Mouse (Mus musculus) gastrocnemius, postnatal 36 days (tissue): ENCODE results near the gene Kctd10. TPM values are rescaled to one million over a fixed set of nuclear protein-coding genes. Genes with fewer than 3 reads are reported as not detected.
A peak's percentile ranks its signal among the peaks of the same experiment; 100 is the strongest.

Source experiments
- DNase-seq, 2 experiments: peaks; one replicate each; pipeline ENCODE4 v3.0.0; 2022
- intact Hi-C: fragments of 180-260 bp; cut with DNase I; formaldehyde crosslinking; loops from one replicate; pipeline ENCODE4 v1.15.1; 2025
- long read RNA-seq, 2 experiments: library from polyadenylated mRNA; stranded (forward); transcript quantifications; one replicate each; pipeline ENCODE4 v2.0.0; 2021
- total RNA-seq, 2 experiments: library from RNA; stranded (reverse); gene quantifications; 2 replicates each; pipeline ENCODE4 v1.2.3; 2021

The Kctd10 gene
- total RNA-seq: 10 to 100 TPM; 14.1 to 16.6 TPM
- long read RNA-seq, experiment 1, transcript Kctd10-202 (7 exons, 3,103 nt): major isoform, 14 of 22 reads
- long read RNA-seq, experiment 1, partial matches to known transcripts: 1 of 22 reads
- long read RNA-seq, experiment 1, other reads (novel, unspliced or antisense): 5 of 22 reads
- long read RNA-seq, experiment 2, transcript Kctd10-202 (7 exons, 3,103 nt): major isoform, 11 of 19 reads
- long read RNA-seq, experiment 2, partial matches to known transcripts: 2 of 19 reads
- long read RNA-seq, experiment 2, other reads (novel, unspliced or antisense): 4 of 19 reads

- intact Hi-C loops: loop anchor here (5.0 kb wide), 1 partner anchor 68 kb away; no protein-coding TSS in a partner anchor
- DNase-seq: peak; percentile 78
These were observed at the start of gene Kctd10, which contains the start of gene Ube3b for GRCm38 (mm10) chr5:114380209-114381012. TSS of gene Kctd10 (minus strand) at chr5:114380508. TSS of gene Ube3b (plus strand) at chr5:114380607.

DNA sequence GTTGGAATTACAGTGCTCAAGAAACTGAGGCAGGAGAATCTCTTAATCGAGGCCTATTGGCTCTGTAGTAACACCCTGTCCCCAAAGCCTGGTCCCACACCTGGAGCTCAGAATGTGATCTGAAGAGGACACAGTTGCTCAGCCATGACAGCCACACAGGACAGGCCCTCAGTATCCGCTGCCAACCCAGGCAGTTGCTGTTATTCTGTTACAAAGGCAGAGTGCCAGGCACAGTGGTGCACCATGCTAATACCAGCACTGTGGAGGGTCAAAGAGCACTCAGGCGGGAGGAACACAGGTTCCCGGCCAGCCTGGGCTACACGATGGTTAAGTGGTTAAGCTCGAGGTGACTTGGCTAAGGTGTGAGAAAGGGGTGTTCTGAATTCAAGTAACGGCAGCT lies 49.5 kb upstream of the Kctd10 start:
- no peak for DNase-seq
- intact Hi-C loops: no loop called here

DNA sequence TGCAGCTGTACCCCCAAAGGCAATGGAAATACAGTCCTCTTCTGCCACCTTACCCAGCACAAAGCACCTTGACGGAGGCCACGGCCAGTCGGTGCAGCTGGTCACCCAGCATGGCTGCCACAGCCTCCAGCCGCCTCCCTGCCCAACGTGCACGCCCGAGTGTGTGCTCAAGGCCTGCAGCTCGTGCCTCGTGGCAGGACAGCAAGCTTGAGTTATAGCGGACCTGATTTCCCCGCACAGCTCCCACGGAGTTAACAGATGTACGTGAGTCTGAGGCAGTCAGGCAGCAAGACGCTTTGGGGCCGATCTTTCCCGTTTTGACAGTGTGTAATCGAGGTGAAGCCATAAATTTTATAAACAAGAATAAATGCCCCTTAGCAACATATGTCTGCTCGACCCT lies 48.3 kb upstream of the Kctd10 start:
- DNase-seq: no peak
- intact Hi-C loops: no loop called here

GRCm38 (mm10) chr5:114426732-114427131 lies 46.4 kb upstream of the Kctd10 start:
- intact Hi-C loops: no loop called here
- no peak for DNase-seq

- intact Hi-C loops: no loop called here
- DNase-seq: no peak
These were observed 43.7 kb upstream of the Kctd10 start for GRCm38 (mm10) chr5:114423961-114424360.

GRCm38 (mm10) chr5:114422591-114422990 lies 42.3 kb upstream of the Kctd10 start:
- no peak for DNase-seq
- intact Hi-C loops: no loop called here

- no peak for DNase-seq
- intact Hi-C loops: no loop called here
These were observed 41.4 kb upstream of the Kctd10 start for GRCm38 (mm10) chr5:114421561-114422298.

DNA sequence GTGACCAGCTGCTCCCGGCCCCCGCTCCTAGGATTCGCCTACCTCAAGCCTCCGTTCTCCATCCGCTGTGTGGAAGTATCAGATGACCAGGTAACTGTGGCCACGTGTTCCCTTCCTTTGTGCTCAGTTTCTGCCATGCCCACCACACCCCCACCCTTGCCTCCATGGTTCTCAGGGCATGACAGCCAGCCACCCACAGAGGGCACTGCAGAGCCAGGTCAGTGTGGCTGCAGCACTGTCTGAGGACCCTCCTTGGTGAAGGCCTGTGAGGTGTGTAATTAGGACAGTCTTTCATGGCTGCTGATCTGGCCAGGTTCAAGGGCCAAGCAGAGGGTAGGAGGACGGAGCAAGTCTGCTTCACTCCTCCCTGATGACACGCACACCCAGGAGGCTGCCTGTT lies 38.2 kb upstream of the Kctd10 start:
- no peak for DNase-seq
- intact Hi-C loops: no loop called here

GRCm38 (mm10) chr5:114416855-114417254 lies 36.5 kb upstream of the Kctd10 start:
- intact Hi-C loops: no loop called here
- DNase-seq: no peak

DNA sequence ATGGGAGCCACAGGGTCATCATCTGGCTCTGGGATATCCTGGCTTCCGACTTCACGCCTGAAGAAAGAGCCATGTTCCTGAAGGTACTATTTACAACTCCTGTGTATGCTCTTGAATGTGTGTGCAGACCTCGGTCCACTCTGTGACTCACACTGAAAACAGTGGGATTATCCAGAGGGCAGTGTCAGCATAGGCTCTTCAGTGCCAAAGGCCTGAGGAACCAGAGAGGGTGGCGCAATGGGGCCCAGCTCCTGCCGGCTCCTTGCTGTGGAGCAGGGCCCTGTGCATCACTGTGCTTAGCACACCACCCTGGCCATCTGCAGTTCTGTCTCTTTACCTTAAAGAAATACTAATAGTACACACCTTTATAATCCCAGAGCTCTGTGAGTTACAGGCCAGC lies 35.3 kb upstream of the Kctd10 start:
- DNase-seq: no peak
- intact Hi-C loops: no loop called here

GRCm38 (mm10) chr5:114413067-114413735 lies 32.9 kb upstream of the Kctd10 start:
- DNase-seq: no peak
- intact Hi-C loops: no loop called here

DNA sequence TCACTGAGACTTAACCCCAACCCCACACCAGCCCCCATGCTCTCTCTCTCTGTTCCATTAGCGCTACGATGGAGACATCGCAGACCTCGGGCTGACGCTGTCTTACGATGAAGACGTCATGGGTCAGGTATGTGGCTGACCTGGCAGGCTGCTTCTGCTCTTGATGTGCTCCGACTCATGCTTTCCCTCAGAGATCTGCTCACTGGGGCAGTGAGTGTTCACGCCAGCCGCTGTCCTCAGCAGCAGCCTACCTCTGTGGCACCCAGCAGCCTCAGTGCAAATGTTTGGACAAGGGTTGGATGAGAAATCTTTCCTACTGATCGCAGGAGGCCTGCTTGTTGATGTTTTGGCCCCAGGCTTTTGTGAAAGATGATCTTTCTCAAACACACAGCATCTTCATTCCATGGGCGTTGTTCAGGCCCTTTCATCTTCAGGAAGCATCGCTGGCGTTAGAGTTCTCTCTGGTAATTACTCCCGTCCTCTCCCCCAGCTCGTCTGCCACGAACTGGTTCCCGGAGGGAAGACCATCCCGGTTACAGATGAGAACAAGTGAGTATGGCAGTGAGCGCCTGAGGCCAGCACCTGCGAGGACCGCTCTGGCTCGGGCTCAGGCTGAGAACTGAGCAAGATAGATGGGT lies 32.2 kb upstream of the Kctd10 start:
- no peak for DNase-seq
- intact Hi-C loops: no loop called here

DNA sequence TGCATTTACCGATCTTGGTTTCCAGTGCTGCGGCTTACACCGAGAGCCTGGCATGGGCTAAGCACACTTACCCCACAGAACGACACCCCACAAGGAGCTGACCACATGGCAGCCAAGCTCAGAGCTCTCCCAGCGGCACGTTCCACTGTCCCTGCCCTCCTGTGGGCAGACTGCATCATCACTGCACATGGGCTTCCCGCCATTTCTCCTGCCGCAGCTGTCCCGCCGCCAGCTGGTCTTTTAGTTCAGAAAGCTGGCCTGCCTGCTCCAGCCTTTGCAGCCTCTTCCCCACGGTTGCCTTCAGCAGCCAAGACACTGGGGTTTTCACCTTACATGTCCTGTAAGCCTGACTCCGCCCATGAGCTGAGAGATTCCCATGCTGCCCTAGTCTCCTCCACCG lies 30.1 kb upstream of the Kctd10 start:
- no peak for DNase-seq
- intact Hi-C loops: no loop called here

GRCm38 (mm10) chr5:114408846-114409245 lies 28.5 kb upstream of the Kctd10 start:
- intact Hi-C loops: no loop called here

GRCm38 (mm10) chr5:114407810-114408209 lies 27.5 kb upstream of the Kctd10 start:
- intact Hi-C loops: no loop called here

More at GRCm38 (mm10) chr5:114408846-114409245, 28.5 kb upstream of the Kctd10 start:
- no peak for DNase-seq

DNA sequence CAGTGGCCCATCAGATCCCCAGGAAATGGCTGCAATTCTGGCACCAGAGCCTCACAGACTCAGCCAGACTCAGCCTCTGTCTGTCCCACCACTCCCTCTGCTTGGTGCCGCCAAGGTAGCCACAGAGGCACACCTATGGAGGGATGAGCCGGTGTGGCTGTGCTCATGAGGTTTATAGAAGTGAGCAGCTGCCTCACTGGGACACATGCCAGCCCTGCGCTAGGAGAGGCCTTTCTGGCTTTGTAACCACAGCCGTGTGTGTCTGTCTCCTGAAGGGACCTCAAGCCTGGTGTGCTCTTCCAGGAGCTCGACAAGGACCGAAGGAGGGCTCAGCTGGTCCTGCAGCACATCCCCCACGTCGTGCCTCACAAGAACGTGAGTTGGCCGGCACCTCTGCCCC lies 27.0 kb upstream of the Kctd10 start:
- intact Hi-C loops: no loop called here
- DNase-seq: no peak

More at GRCm38 (mm10) chr5:114407810-114408209, 27.5 kb upstream of the Kctd10 start:
- no peak for DNase-seq

DNA sequence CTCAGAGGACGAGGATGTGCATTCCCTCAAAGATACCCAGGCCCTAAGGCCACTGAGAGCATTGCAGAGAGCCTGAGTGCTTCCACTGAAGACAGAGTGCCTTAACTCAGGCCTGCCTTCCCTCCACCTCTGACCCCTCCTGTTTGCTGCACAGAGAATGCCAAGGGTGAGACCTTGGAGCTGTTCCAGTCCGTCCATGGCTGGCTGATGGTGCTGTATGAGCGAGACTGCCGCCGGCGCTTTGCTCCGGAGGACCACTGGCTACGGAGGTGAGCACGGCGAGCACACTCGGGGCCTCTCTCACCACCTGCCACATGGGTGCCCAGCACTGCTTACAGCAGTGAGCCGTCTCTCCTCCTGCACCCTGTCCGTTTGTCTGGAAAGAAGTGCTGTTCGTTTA lies 26.3 kb upstream of the Kctd10 start:
- DNase-seq: no peak
- intact Hi-C loops: no loop called here

GRCm38 (mm10) chr5:114393169-114393568 lies 12.9 kb upstream of the Kctd10 start:
- intact Hi-C loops: no loop called here
- no peak for DNase-seq

DNA sequence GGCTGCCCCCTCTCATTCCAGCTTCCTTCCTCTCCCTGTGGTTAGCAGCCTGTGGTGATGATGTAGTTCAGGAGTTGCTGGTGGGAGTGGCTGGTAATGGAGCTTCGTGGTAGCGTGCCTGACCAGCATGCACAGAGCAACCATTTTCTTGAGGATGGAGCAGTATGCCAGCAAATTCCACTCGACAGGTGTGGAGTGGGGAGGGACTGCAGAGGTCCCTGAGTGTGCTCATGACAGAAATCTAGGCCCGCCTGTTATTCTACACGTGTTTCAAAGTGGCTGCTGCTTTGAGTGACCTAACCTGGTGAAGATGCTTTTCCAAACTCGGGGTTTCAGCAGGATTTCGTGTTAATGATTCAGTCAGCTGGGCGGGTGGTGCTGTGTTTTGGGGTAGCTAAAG lies 4.1 kb upstream of the Kctd10 start:
- intact Hi-C loops: loop anchor here (5.0 kb wide), 1 partner anchor 72 kb away; no protein-coding TSS in a partner anchor
- DNase-seq: no peak
